ENCODE assay signal across 7 mouse cellular contexts in the genomic region with DNA sequence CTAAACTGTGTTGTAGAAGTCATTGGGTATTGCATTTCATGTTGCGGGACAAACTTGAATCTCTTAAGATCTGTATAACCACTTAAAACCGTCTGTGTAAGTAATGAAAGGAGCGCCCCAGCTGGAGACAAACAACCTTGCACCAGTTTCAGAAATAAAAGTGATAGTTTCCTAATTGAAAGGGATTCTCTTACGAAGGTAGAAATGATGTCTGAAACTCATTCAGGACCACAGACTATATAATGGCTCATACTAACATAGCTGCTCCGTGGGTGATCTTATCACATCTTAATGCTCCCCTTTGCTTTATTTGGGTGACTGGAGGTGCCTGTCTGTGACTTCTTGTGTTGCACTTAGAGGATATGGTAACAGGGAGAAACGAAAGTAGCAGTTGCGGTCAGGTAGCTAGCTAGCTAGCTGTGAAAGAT. TPM values are rescaled to one million over a fixed set of nuclear protein-coding genes. Genes with fewer than 3 reads are reported as not detected.
A peak's percentile ranks its signal among the peaks of the same experiment; 100 is the strongest.
DNase-seq lines count a peak whose midpoint lies in the region; ATAC-seq and TF ChIP-seq lines count a peak whose summit lies in the region.

No protein-coding gene starts in this region.

- TF ChIP-seq EP300 in liver, postnatal 0 days (IDR thresholded peaks at IDR 0.05; ENCODE audit: low read depth): no peak

- H3K27ac ChIP-seq in hindbrain, embryonic 12.5 days: no peak overlapping the region
- H3K27ac ChIP-seq in liver, postnatal 0 days (ENCODE audit: low read depth): no peak overlapping the region
- H3K27ac ChIP-seq in stomach, embryonic 15.5 days: no peak overlapping the region

- DNase-seq in spleen, postnatal 36 days (ENCODE audit: low spot score in 2 of 2): peak; percentile 47 to 53
- DNase-seq in spleen, adult 12 weeks (ENCODE audit: low spot score): no peak
- DNase-seq in liver, postnatal 0 days: no peak
- DNase-seq in urinary bladder, postnatal 14 days (ENCODE audit: low spot score): no peak

- WGBS in hindbrain, embryonic 12.5 days: 40% methylated on average over 7 of the region's 7 CpGs
- 37% methylated on average over 7 of the region's 7 CpGs for WGBS in liver, postnatal 0 days (ENCODE audit: insufficient replicate concordance)
- 30% methylated on average over 7 of the region's 7 CpGs for WGBS in stomach, embryonic 15.5 days

- no peak overlapping the region for H3K9ac ChIP-seq in hindbrain, embryonic 12.5 days
- no peak overlapping the region for H3K9ac ChIP-seq in liver, postnatal 0 days (replicated peaks)
- no peak overlapping the region for H3K9ac ChIP-seq in stomach, embryonic 15.5 days

- ATAC-seq in common myeloid progenitor, adult 5-6 weeks (replicated peaks; ENCODE audit: low read depth, poor library complexity, severe bottlenecking): peak; percentile 50
- ATAC-seq in hindbrain, embryonic 12.5 days (ENCODE audit: low FRiP score): no peak
- ATAC-seq in liver, postnatal 0 days: no peak
- no peak for ATAC-seq in stomach, embryonic 15.5 days (ENCODE audit: insufficient read depth, low FRiP score, low read depth)

- no peaks in the 10 kb centered on the region for H3K27me3 ChIP-seq in hindbrain, embryonic 12.5 days
- H3K27me3 ChIP-seq in liver, postnatal 0 days (ENCODE audit: insufficient read depth, low read length): no peaks in the 10 kb centered on the region
- no peaks in the 10 kb centered on the region for H3K27me3 ChIP-seq in stomach, embryonic 15.5 days (replicated peaks)

- no peaks in the 10 kb centered on the region for H3K36me3 ChIP-seq in hindbrain, embryonic 12.5 days
- H3K36me3 ChIP-seq in liver, postnatal 0 days (replicated peaks; ENCODE audit: insufficient read depth, low read length): no peaks in the 10 kb centered on the region
- no peaks in the 10 kb centered on the region for H3K36me3 ChIP-seq in stomach, embryonic 15.5 days

- H3K4me3 ChIP-seq in hindbrain, embryonic 12.5 days: peak overlapping the region; percentile 87
- H3K4me3 ChIP-seq in liver, postnatal 0 days (ENCODE audit: low read depth, low read length): peak overlapping the region; percentile 83
- H3K4me3 ChIP-seq in stomach, embryonic 15.5 days (replicated peaks): peak overlapping the region; percentile 83

- H3K9me3 ChIP-seq in hindbrain, embryonic 12.5 days (replicated peaks): no peaks in the 10 kb centered on the region
- no peaks in the 10 kb centered on the region for H3K9me3 ChIP-seq in liver, postnatal 0 days (ENCODE audit: low read length)
- no peaks in the 10 kb centered on the region for H3K9me3 ChIP-seq in stomach, embryonic 15.5 days

- TF ChIP-seq CTCF in liver, postnatal 0 days (IDR thresholded peaks at IDR 0.05; ENCODE audit: low read depth): no peak

- peak overlapping the region; percentile 76 for H3K4me2 ChIP-seq in hindbrain, embryonic 12.5 days (replicated peaks)
- peak overlapping the region; percentile 87 for H3K4me2 ChIP-seq in liver, postnatal 0 days (ENCODE audit: low read depth, low read length)
- H3K4me2 ChIP-seq in stomach, embryonic 15.5 days: peak overlapping the region; percentile 88

- H3K4me1 ChIP-seq in hindbrain, embryonic 12.5 days: peaks cover under 1% of the 10 kb centered on the region; the same call in 1 of the 2 replicates
- peaks cover 9% of the 10 kb centered on the region for H3K4me1 ChIP-seq in liver, postnatal 0 days (ENCODE audit: insufficient read depth)
- no peaks in the 10 kb centered on the region for H3K4me1 ChIP-seq in stomach, embryonic 15.5 days

RNA-seq across cellular contexts. Expression of gene Herc3, which starts 1.3 kb away (rescaled TPM):
- 5.0 and 12.0 TPM in 2 replicates for total RNA-seq in common myeloid progenitor, adult 5-6 weeks (2017)
- polyA plus RNA-seq in hindbrain, embryonic 12.5 days (2016; fragmentation: Nextera tagmentation; extraction: Ambion mirVana): 17.6 and 18.3 TPM in 2 replicates
- 2.5 and 2.7 TPM in 2 replicates for polyA plus RNA-seq in liver, postnatal 0 days (2015; fragmentation: Nextera tagmentation; extraction: Ambion mirVana)
- polyA plus RNA-seq in stomach, embryonic 15.5 days (2015; fragmentation: Nextera tagmentation; extraction: Ambion mirVana): 10.1 and 10.2 TPM in 2 replicates

Comparison
In these comparisons a context has a peak if more than half of its experiments do, and no peak if none do; other contexts are left out.
1. DNase-seq: peak in spleen, postnatal 36 days (2 of 2); none in spleen, adult 12 weeks (single experiment), liver, postnatal 0 days (single experiment) and urinary bladder, postnatal 14 days (single experiment).
2. Peak in every context shown above with its lines, with median percentiles within 50 percentile points of each other: H3K4me2 ChIP-seq and H3K4me3 ChIP-seq.